Mouse (Mus musculus): ENCODE measurements around the gene Ifrd2. TPM values are rescaled to one million over a fixed set of nuclear protein-coding genes. Genes with fewer than 3 reads are reported as not detected.

Gene Ifrd2
- total and polyA plus RNA-seq, 3 experiments = 147 to 292 TPM; not detected in 1

DNA sequence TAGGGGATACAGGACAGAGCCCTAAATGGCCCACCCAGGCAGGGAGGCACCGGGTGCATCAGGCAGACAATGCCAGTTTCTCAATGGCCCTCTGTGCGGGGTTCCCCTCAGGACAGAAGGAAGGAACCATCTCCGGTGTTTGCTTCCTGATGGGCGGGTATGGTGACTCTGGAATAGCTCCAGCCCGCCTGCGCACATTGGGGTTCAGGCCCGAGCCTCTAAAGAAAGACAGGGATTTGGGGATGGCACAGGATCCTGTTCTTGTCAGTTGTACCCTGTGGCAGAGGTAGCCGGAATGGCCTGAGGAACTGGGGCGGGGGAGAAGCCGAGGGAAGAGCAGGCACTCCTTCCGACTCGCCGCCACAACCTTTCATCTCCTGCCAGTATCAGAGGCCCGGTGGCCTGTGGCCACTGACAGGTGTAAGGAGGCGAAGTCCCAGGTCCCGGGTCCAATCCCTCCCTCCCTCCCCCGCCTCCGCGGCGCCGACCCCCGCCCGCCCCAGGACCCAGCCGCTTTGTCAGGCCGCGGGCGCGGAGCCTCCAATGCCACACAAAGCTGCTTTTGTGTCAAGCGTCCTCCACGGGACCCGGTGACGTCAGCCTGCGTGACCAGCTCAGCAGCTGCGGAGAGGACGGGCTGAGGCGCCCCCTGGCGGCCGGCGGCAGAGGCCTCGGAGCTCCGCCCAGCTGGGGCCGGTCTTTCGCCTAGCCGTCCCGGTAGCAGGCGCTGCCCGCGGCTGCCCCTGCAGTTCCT lies 24.9 kb downstream of the Ifrd2 start (continued):
- TF ChIP-seq MYC (IDR thresholded peaks at IDR 0.05; ENCODE audit: low read depth, low read length) (no peak), USF2 (IDR thresholded peaks at IDR 0.05; ENCODE audit: borderline replicate concordance in 1 of 2, insufficient read depth in 1 of 2, low read depth in 1 of 2, low read length in 2 of 2) (no peak), POLR2AphosphoS5 (IDR thresholded peaks at IDR 0.05; ENCODE audit: borderline replicate concordance, low read depth, low read length) (no peak), E2F4 (IDR thresholded peaks at IDR 0.05; ENCODE audit: borderline replicate concordance, low read depth, low read length) (no peak), KAT2A (conservative IDR thresholded peaks at IDR 0.05; ENCODE audit: low read depth, low read length) (no peak), ZC3H11A (IDR thresholded peaks at IDR 0.05; ENCODE audit: low read depth, low read length) (0 out of 2 replicates have a peak, but pooled peaks have one; percentile 8), BHLHE40 (IDR thresholded peaks at IDR 0.05; ENCODE audit: borderline replicate concordance, low read depth, low read length) (no peak), GATA1 (IDR thresholded peaks at IDR 0.05; ENCODE audit: low read depth, low read length) (no peak), NELFE (IDR thresholded peaks at IDR 0.05; ENCODE audit: low read depth, low read length) (peak; percentile 49), GABPA (IDR thresholded peaks at IDR 0.05; ENCODE audit: low read depth, low read length) (no peak), ZMIZ1 (IDR thresholded peaks at IDR 0.05; ENCODE audit: low read depth, low read length) (peak; percentile 41; the same call in 1 of the 2 replicates), TBP (IDR thresholded peaks at IDR 0.05; ENCODE audit: low read depth, low read length) (peak; percentile 27; the same call in 1 of the 2 replicates), SIN3A (IDR thresholded peaks at IDR 0.05; ENCODE audit: low read length) (peak; percentile 80)

DNA sequence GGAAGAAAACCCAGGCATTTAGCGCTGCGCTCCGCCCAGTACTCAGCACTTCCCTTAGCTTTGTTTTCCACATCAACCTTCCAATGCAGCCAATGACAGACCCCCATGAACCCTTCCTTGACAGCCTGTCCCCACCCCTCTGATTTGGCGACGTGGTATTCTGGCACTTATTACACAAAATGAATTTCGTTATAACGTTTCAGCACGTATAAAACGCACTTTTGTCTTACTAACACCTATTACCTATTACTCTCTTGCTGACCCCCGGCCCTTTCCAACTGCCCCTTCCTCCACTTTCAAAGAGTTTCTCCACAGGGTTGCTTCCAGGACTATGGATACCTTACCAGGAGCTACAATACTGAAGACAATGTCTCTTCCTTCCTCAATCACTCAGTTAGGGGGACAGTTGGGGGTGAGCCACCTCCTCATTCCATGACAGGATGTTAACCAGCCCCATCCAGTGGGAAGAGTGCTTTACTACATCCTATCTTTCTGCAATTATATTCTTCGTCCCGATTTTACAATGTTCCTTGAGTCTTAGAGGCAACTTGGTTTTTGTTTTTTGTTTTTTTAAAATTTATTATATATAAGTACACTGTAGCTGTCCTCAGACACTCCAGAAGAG lies 25.6 kb downstream of the Ifrd2 start:
- Histone ChIP-seq H3K27me3 (ENCODE audit: control insufficient read depth in 1 of 2, insufficient read depth in 2 of 2, low read length in 2 of 2) (no peaks in the 10 kb centered on the region), H3K9me3 (replicated peaks; ENCODE audit: insufficient read depth, low read length) (no peaks in the 10 kb centered on the region), H3K9ac (ENCODE audit: control insufficient read depth, low read depth, low read length, poor library complexity, severe bottlenecking) (peak overlapping the region; percentile 84), H3K4me3 (ENCODE audit: control insufficient read depth in 1 of 2, insufficient read depth in 1 of 2, low read depth in 2 of 2, low read length in 2 of 2) (peak overlapping the region; percentile 52 to 67), H3K27ac (ENCODE audit: control insufficient read depth, low read depth, low read length) (peak overlapping the region; percentile 54), H3K4me1 (ENCODE audit: control insufficient read depth in 1 of 2, insufficient read depth in 2 of 2, low read length in 2 of 2) (peaks cover 3 to 15% of the 10 kb centered on the region in 2 experiments; a peak in 3 of 4 replicates), H3K79me2 (ENCODE audit: control insufficient read depth, insufficient read depth, low read length, poor library complexity) (peaks cover 2% of the 10 kb centered on the region; the same call in 1 of the 2 replicates), H3K36me3 (ENCODE audit: control insufficient read depth in 1 of 2, insufficient read depth in 2 of 2, low read length in 2 of 2) (peaks cover 0 to 7% of the 10 kb centered on the region in 2 experiments; a peak in 3 of 4 replicates)
- DNase-seq (ENCODE audit: low read depth, low spot score) = peak; percentile 61
- TF ChIP-seq ZC3H11A (IDR thresholded peaks at IDR 0.05; ENCODE audit: low read depth, low read length) = no peak
- peak in 1 of 2 experiments; percentile 16; a peak in 1 of 4 replicates for TF ChIP-seq POLR2A (IDR thresholded peaks at IDR 0.05; ENCODE audit: control insufficient read depth in 1 of 2, insufficient read depth in 1 of 2, low read depth in 1 of 2, low read length in 2 of 2, poor library complexity in 1 of 2)
- TF ChIP-seq POLR2AphosphoS2 (IDR thresholded peaks at IDR 0.05; ENCODE audit: low read length) = peak; percentile 55; the same call in 1 of the 2 replicates
- peak in 1 of 3 experiments; percentile 3; a peak in 1 of 6 replicates for TF ChIP-seq CTCF (IDR thresholded peaks at IDR 0.05 in 2 of 3, conservative IDR thresholded peaks at IDR 0.05 in 1 of 3; ENCODE audit: control insufficient read depth in 1 of 3, insufficient read depth in 1 of 3, low read depth in 2 of 3, low read length in 3 of 3, poor library complexity in 1 of 3, severe bottlenecking in 1 of 3)

Data from MEL (cell line).